Mouse (Mus musculus): ENCODE measurements at regions not wholly inside any gene's neighbourhood (a gene's known extent, or its start where the extent isn't known, plus 50 kb on each side); places are given as distances from the start of the nearest gene placed in this dataset.

DNA sequence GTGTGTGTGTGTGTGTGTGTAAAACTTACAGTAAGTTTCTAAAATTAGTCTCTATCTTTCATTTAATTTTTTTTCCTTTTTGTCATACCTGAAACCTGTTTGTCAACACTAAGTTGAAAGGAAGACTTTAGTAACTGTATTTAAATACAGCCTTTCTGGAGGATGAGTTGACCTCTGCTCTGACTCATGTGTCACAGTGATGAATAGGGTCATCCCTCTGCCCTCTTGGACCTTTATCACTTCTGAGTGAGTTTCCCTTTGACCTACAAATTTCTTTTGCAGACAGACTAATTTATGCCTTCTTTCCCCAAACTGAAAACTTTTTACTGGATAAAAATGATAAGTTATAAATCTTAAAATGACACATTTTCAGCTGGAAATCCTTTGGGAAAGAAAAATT, 1112.8 kb downstream of the Efna5 start:
- Histone ChIP-seq H3K4me2 (ENCODE audit: low read depth, low read length) (no peak overlapping the region), H3K27ac (ENCODE audit: low read length) (no peak overlapping the region), H3K9me3 (replicated peaks; ENCODE audit: control insufficient read depth, low read length) (no peaks in the 10 kb centered on the region), H3K4me3 (ENCODE audit: low read length) (no peak overlapping the region), H3K4me1 (ENCODE audit: control insufficient read depth, insufficient read depth, low read length) (no peaks in the 10 kb centered on the region), H3K27me3 (ENCODE audit: control insufficient read depth, insufficient read depth, low read length) (no peaks in the 10 kb centered on the region), H3K9ac (ENCODE audit: low read length) (no peak overlapping the region), H3K36me3 (ENCODE audit: control insufficient read depth, insufficient read depth) (no peaks in the 10 kb centered on the region)
- no peak for ATAC-seq (replicated peaks; ENCODE audit: extremely low read depth, insufficient read depth, low FRiP score)

DNA sequence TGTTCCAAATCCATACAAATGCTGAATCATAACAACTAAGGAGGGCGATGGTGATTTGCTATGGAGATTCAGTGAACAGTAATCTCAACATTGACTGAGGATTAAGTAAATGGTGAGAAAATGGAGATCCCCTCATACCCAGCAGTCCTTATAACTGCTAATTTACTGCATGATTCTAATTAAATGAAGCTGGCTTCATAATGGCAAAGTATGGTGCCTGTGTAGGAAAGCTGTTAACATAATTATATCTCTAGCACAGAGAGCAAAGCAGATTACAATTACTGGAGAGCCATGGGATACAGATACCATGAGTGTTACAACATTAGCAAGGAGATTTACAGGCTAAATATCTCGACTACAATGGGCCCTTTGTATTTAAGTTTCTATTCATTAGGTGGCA, 1116.0 kb downstream of the Efna5 start:
- WGBS: 61% methylated on average over 2 of the region's 2 CpGs
- Histone ChIP-seq H3K27me3 (ENCODE audit: control insufficient read depth, insufficient read depth, low read length) (no peaks in the 10 kb centered on the region), H3K9ac (ENCODE audit: low read length) (no peak overlapping the region), H3K9me3 (replicated peaks; ENCODE audit: control insufficient read depth, low read length) (no peaks in the 10 kb centered on the region), H3K4me1 (ENCODE audit: control insufficient read depth, insufficient read depth, low read length) (no peaks in the 10 kb centered on the region), H3K36me3 (ENCODE audit: control insufficient read depth, insufficient read depth) (no peaks in the 10 kb centered on the region), H3K4me2 (ENCODE audit: low read depth, low read length) (no peak overlapping the region), H3K27ac (ENCODE audit: low read length) (no peak overlapping the region), H3K4me3 (ENCODE audit: low read length) (no peak overlapping the region)
- ATAC-seq (replicated peaks; ENCODE audit: extremely low read depth, insufficient read depth, low FRiP score): no peak
